Mouse (Mus musculus): ENCODE measurements around the gene Trim13. TPM values are rescaled to one million over a fixed set of nuclear protein-coding genes. Genes with fewer than 3 reads are reported as not detected.
"Not testable (repeated sequence)": the region's sequence is repeated elsewhere in the genome, so short reads cannot be mapped to it uniquely, and the experiment has no call there.

Gene Trim13
- polyA plus RNA-seq, 1 experiment from 2014 or later = 22.7 TPM

- no peak overlapping the region for H3K4me2 ChIP-seq (ENCODE audit: low read length)
- H3K27me3 ChIP-seq (ENCODE audit: insufficient read depth, low read length) = no peaks in the 10 kb centered on the region
- H3K36me3 ChIP-seq (ENCODE audit: insufficient read depth, low read length) = 0 out of 2 replicates have a peak, but pooled peaks cover 2% of the 10 kb centered on the region
- H3K9me3 ChIP-seq (replicated peaks; ENCODE audit: low read length) = no peaks in the 10 kb centered on the region
- WGBS = 90% methylated on average over 9 of the region's 9 CpGs
- no peak for DNase-seq (ENCODE audit: low spot score)
- H3K4me3 ChIP-seq (replicated peaks; ENCODE audit: low read depth, low read length) = no peak overlapping the region
- no peak for TF ChIP-seq CTCF (IDR thresholded peaks at IDR 0.05; ENCODE audit: low read depth)
- no peak overlapping the region for H3K27ac ChIP-seq
- no peak for ATAC-seq (replicated peaks; ENCODE audit: low FRiP score, low read depth)
- no peak overlapping the region for H3K9ac ChIP-seq (ENCODE audit: low read depth, low read length)
- peaks cover 7% of the 10 kb centered on the region; the same call in 1 of the 2 replicates for H3K4me1 ChIP-seq (replicated peaks; ENCODE audit: insufficient read depth, low read length)
Measured at GRCm38 (mm10) chr14:61596719-61597426, 1.2 kb upstream of the Trim13 start.

GRCm38 (mm10) chr14:61599057-61599806 is 1.2 kb downstream of the Trim13 start:
- 6% methylated on average over 44 of the region's 44 CpGs for WGBS

GRCm38 (mm10) chr14:61601348-61601747 is 3.3 kb downstream of the Trim13 start:
- Histone ChIP-seq H3K9ac (ENCODE audit: low read depth, low read length) (no peak overlapping the region), H3K27me3 (ENCODE audit: insufficient read depth, low read length) (no peaks in the 10 kb centered on the region), H3K27ac (no peak overlapping the region), H3K9me3 (replicated peaks; ENCODE audit: low read length) (no peaks in the 10 kb centered on the region), H3K4me1 (replicated peaks; ENCODE audit: insufficient read depth, low read length) (peaks cover 7% of the 10 kb centered on the region; the same call in 1 of the 2 replicates), H3K36me3 (ENCODE audit: insufficient read depth, low read length) (0 out of 2 replicates have a peak, but pooled peaks cover 3% of the 10 kb centered on the region), H3K4me3 (replicated peaks; ENCODE audit: low read depth, low read length) (no peak overlapping the region), H3K4me2 (ENCODE audit: low read length) (peak overlapping the region; percentile 58; the same call in 1 of the 2 replicates)
- WGBS = 77% methylated on average over 9 of the region's 9 CpGs
- ATAC-seq (replicated peaks; ENCODE audit: low FRiP score, low read depth) (no peak), DNase-seq (ENCODE audit: low spot score) (no peak)
- no peak for TF ChIP-seq CTCF (IDR thresholded peaks at IDR 0.05; ENCODE audit: low read depth)

More at GRCm38 (mm10) chr14:61599057-61599806, 1.2 kb downstream of the Trim13 start:
- H3K36me3 ChIP-seq (ENCODE audit: insufficient read depth, low read length) = 0 out of 2 replicates have a peak, but pooled peaks cover 3% of the 10 kb centered on the region
- peaks cover 7% of the 10 kb centered on the region; the same call in 1 of the 2 replicates for H3K4me1 ChIP-seq (replicated peaks; ENCODE audit: insufficient read depth, low read length)
- H3K9ac ChIP-seq (ENCODE audit: low read depth, low read length) = peak overlapping the region; percentile 75
- peak overlapping the region; percentile 73 for H3K4me3 ChIP-seq (replicated peaks; ENCODE audit: low read depth, low read length)
- DNase-seq (ENCODE audit: low spot score) (peak; percentile 93), ATAC-seq (replicated peaks; ENCODE audit: low FRiP score, low read depth) (peak; percentile 95)
- H3K27ac ChIP-seq = peak overlapping the region; percentile 69; the same call in 1 of the 2 replicates
- no peaks in the 10 kb centered on the region for H3K27me3 ChIP-seq (ENCODE audit: insufficient read depth, low read length)
- TF ChIP-seq CTCF (IDR thresholded peaks at IDR 0.05; ENCODE audit: low read depth) = no peak
- no peaks in the 10 kb centered on the region for H3K9me3 ChIP-seq (replicated peaks; ENCODE audit: low read length)
- H3K4me2 ChIP-seq (ENCODE audit: low read length) = peak overlapping the region; percentile 58

- Histone ChIP-seq H3K4me1 (replicated peaks; ENCODE audit: insufficient read depth, low read length) (peaks cover 7% of the 10 kb centered on the region; the same call in 1 of the 2 replicates), H3K9me3 (replicated peaks; ENCODE audit: low read length) (no peaks in the 10 kb centered on the region), H3K36me3 (ENCODE audit: insufficient read depth, low read length) (0 out of 2 replicates have a peak, but pooled peaks cover 5% of the 10 kb centered on the region), H3K4me3 (replicated peaks; ENCODE audit: low read depth, low read length) (no peak overlapping the region), H3K27ac (no peak overlapping the region), H3K27me3 (ENCODE audit: insufficient read depth, low read length) (no peaks in the 10 kb centered on the region), H3K4me2 (ENCODE audit: low read length) (no peak overlapping the region), H3K9ac (ENCODE audit: low read depth, low read length) (no peak overlapping the region)
- ATAC-seq (replicated peaks; ENCODE audit: low FRiP score, low read depth) = no peak
- TF ChIP-seq CTCF (IDR thresholded peaks at IDR 0.05; ENCODE audit: low read depth) = no peak
- DNase-seq (ENCODE audit: low spot score) = no peak
- WGBS = 85% methylated on average over 8 of the region's 8 CpGs
Measured at GRCm38 (mm10) chr14:61603069-61603755, 5.2 kb downstream of the Trim13 start.

GRCm38 (mm10) chr14:61604081-61604480 is 6.0 kb downstream of the Trim13 start:
- Histone ChIP-seq H3K9ac (ENCODE audit: low read depth, low read length) (no peak overlapping the region), H3K4me1 (replicated peaks; ENCODE audit: insufficient read depth, low read length) (peaks cover 7% of the 10 kb centered on the region; the same call in 1 of the 2 replicates), H3K27me3 (ENCODE audit: insufficient read depth, low read length) (no peaks in the 10 kb centered on the region), H3K36me3 (ENCODE audit: insufficient read depth, low read length) (0 out of 2 replicates have a peak, but pooled peaks cover 5% of the 10 kb centered on the region), H3K4me2 (ENCODE audit: low read length) (no peak overlapping the region), H3K27ac (no peak overlapping the region), H3K4me3 (replicated peaks; ENCODE audit: low read depth, low read length) (no peak overlapping the region), H3K9me3 (replicated peaks; ENCODE audit: low read length) (no peaks in the 10 kb centered on the region)
- TF ChIP-seq CTCF (IDR thresholded peaks at IDR 0.05; ENCODE audit: low read depth) = no peak
- 91% methylated on average over 3 of the region's 3 CpGs for WGBS
- ATAC-seq (replicated peaks; ENCODE audit: low FRiP score, low read depth) (no peak), DNase-seq (ENCODE audit: low spot score) (no peak)

- not testable (repeated sequence) for DNase-seq (ENCODE audit: low spot score); H3K4me3 ChIP-seq (replicated peaks; ENCODE audit: low read depth, low read length); H3K4me1 ChIP-seq (replicated peaks; ENCODE audit: insufficient read depth, low read length); H3K9me3 ChIP-seq (replicated peaks; ENCODE audit: low read length); H3K9ac ChIP-seq (ENCODE audit: low read depth, low read length); ATAC-seq (replicated peaks; ENCODE audit: low FRiP score, low read depth); H3K4me2 ChIP-seq (ENCODE audit: low read length); H3K27me3 ChIP-seq (ENCODE audit: insufficient read depth, low read length); H3K36me3 ChIP-seq (ENCODE audit: insufficient read depth, low read length); H3K27ac ChIP-seq
- WGBS = 90% methylated on average over 2 of the region's 2 CpGs
Measured at GRCm38 (mm10) chr14:61606088-61606487, 8.0 kb downstream of the Trim13 start.

Data from kidney, postnatal 0 days (tissue).